Mouse (Mus musculus): ENCODE results near the gene Lrg1.

Lrg1 gene

DNA sequence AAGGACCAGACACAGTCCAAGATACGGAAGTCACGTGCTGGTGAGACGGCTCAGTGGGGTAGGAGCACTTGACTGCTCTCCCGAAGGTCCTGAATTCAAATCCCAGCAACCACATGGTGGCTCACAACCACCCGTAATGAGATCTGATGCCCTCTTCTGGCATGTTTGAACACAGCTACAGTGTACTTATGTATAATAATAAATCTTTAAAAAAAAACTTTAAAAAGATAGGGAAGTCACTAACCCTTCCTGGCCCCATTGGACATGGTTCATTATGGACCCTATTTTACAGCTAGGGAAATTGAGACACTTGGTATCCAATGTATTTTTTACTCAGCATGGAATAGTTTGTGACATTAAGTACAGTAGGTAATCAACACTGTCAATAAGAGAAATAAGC lies 44.3 kb downstream of the Lrg1 start:
- in situ Hi-C loops (cut with MboI, MseI) = no loop called here

DNA sequence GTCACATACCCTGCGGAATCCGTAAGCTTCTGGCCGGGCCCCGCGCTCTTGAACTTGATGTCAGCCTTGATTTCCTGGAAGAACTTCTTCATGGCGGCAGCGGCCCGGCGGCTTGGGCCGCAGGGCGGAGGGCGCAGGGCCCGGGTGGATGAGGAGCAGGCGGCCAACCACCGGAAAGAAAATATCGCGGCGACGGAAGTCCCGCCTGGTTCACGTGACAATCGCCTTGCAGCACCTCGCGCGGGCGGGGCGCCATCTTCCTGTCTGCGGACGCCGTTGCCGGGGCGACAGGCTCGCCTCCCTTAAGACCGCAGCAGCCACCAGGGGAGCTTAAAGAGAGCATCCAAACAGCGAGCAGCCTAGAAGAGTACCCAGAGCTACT lies 47.0 kb downstream of the Lrg1 start, which contains the start of gene Ubxn6:
Gene Ubxn6, minus strand, starts transcription at position 202 of the 382 bp plus-strand sequence.
- in situ Hi-C loops (cut with MboI, MseI) = no loop called here

DNA sequence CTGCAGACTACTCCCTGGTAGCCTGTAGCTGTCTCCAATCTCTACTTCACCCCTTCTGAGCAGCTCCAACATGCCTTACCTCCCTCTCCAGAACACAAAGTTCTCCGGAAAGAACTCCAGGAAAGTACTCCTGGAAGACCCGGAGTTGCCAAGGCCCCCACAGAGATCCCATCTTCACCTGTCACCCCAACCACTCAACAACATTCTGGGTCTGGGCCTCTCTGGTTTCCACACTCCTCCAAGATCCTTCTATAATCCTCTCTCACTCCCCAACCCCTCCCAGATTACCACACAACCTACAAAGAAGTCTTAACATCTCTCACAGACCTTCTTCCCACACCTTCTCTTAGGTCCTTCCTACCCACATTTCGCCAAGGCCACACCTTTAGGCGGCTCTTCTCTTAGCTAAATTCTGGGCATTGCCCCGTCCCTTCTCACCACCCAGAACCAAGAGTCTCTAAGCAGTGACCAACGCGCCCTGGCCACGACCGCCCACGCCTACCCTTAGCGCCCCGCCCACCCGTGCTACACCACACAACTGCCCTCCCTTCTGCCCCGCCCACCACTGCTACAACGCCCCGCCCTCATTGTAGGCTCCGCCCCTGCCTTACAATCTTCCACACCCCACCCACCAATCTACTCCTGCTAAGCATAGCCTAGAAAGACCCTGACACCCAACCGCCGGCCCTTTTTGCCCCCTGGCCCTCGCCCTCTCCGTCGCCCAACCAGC lies 47.5 kb downstream of the Lrg1 start:
- in situ Hi-C loops (cut with MboI, MseI) = no loop called here

DNA sequence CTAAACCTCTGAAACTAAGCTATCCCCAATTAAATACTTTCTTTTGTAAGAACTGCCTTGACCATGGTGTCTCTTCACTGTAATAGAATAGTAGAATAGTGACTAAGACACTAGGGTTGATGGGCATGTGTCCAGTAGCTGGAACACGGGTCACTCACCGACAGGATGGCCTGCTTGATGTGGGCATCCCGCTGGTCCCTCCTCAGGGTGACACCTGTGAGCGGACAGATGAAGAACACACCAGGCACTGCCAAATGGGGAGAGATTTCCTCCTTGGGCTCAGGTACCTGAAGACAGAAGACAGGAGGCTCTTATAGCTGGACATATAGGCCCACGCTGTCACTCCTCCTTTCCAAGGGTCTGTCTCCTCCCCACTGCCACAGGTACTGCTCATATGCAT lies 49.6 kb downstream of the Lrg1 start:
- in situ Hi-C loops (cut with MboI, MseI) = no loop called here

DNA sequence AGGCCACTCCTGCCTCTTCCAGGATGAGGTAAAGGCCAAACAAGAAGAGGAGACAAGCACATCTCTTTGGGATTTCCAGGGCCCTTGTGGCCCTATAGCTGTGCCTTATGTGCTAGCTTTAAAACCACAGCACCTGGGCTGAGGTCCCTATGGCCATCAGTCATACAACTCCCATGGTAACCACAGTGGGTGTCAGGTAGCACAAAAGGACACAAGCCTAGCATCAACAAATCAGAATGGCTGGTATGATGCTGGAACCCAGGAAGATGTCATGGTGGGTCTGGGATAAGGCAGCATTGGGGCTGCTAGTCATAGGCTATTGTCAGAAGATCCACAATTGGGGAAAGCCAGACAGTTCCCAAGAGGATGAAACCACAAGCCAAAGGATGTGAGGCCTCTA lies 50.7 kb downstream of the Lrg1 start:
- in situ Hi-C loops (cut with MboI, MseI) = no loop called here

All from T-helper 17 cell (primary cell).